8 mouse cellular contexts compared by ENCODE assay signal in the genomic region with DNA sequence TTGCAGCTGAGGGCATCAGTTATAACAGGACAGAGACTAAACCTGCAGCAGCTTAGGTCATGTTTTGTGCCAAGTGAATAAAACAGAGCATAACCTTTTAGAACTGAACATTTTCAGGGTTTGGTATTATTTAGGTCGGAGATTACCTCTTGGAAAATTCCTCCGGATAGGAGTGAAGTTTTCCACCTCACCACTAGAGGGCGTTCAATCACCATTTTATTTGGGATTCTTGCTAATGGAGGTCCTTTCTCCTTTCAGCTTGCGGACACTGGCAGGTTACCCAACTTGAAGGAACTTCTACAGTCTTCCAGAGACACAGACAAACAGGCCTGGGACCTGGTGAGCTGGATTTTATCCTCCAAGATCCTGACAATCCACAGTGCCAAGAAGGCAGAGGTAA. TPM values are rescaled to one million over a fixed set of nuclear protein-coding genes. Genes with fewer than 3 reads are reported as not detected.
DNase-seq lines count a peak whose midpoint lies in the region; ATAC-seq and TF ChIP-seq lines count a peak whose summit lies in the region.
"Had no signal": no experiment of that assay in that cellular context is flagged by ENCODE, and none has a peak within 500 bp of the region (broad histone marks: within the 10 kb centered on the region; RNA-seq: fewer than 3 reads in every experiment).

No protein-coding gene starts in this region.

- H3K4me3 ChIP-seq in hindbrain, embryonic 14.5 days (replicated peaks; ENCODE audit: low read length): no peak overlapping the region
- H3K4me3 ChIP-seq in hindbrain, embryonic 12.5 days: no peak overlapping the region
- no peak overlapping the region for H3K4me3 ChIP-seq in cortical plate, adult 2 months (ENCODE audit: insufficient read depth, low read length)
- H3K4me3 ChIP-seq: limb, embryonic 12.5 days had no signal

- peak; percentile 69 for DNase-seq in hindbrain, embryonic 14.5 days (ENCODE audit: low spot score)
- DNase-seq in thymus, postnatal 25 days: peak; percentile 33
- no peak for DNase-seq in thymus, adult 18-20 months
- DNase-seq in retina, postnatal 7 days (ENCODE audit: low read depth, low spot score): peak; percentile 51
- no peak for DNase-seq in urinary bladder, adult 2 months (ENCODE audit: low spot score)

- no peak overlapping the region for H3K4me2 ChIP-seq in hindbrain, embryonic 14.5 days (replicated peaks)
- H3K4me2 ChIP-seq in hindbrain, embryonic 12.5 days (replicated peaks): no peak overlapping the region
- H3K4me2 ChIP-seq: limb, embryonic 12.5 days had no signal

- no peak for TF ChIP-seq POLR2A in cortical plate, adult 2 months (IDR thresholded peaks at IDR 0.05; ENCODE audit: extremely low read depth, insufficient read depth, low read length)

- H3K27me3 ChIP-seq in hindbrain, embryonic 14.5 days (ENCODE audit: control insufficient read depth, insufficient read depth, low read length): no peaks in the 10 kb centered on the region
- no peaks in the 10 kb centered on the region for H3K27me3 ChIP-seq in hindbrain, embryonic 12.5 days
- H3K27me3 ChIP-seq: limb, embryonic 12.5 days had no signal

- no peaks in the 10 kb centered on the region for H3K9me3 ChIP-seq in hindbrain, embryonic 14.5 days (ENCODE audit: control insufficient read depth, low read length)
- H3K9me3 ChIP-seq in hindbrain, embryonic 12.5 days (replicated peaks): no peaks in the 10 kb centered on the region
- H3K9me3 ChIP-seq: limb, embryonic 12.5 days had no signal

- no peak overlapping the region for H3K27ac ChIP-seq in hindbrain, embryonic 14.5 days
- H3K27ac ChIP-seq in hindbrain, embryonic 12.5 days: no peak overlapping the region
- no peak overlapping the region for H3K27ac ChIP-seq in cortical plate, adult 2 months (ENCODE audit: insufficient read depth, low read length)
- H3K27ac ChIP-seq: limb, embryonic 12.5 days had no signal

- no peak for ATAC-seq in hindbrain, embryonic 14.5 days (ENCODE audit: low FRiP score)
- no peak for ATAC-seq in hindbrain, embryonic 12.5 days (ENCODE audit: low FRiP score)

- H3K36me3 ChIP-seq in hindbrain, embryonic 14.5 days (replicated peaks; ENCODE audit: control insufficient read depth, insufficient read depth): no peaks in the 10 kb centered on the region
- no peaks in the 10 kb centered on the region for H3K36me3 ChIP-seq in hindbrain, embryonic 12.5 days

- no peak overlapping the region for H3K9ac ChIP-seq in hindbrain, embryonic 14.5 days
- no peak overlapping the region for H3K9ac ChIP-seq in hindbrain, embryonic 12.5 days
- H3K9ac ChIP-seq: limb, embryonic 12.5 days had no signal

- H3K4me1 ChIP-seq in hindbrain, embryonic 14.5 days (replicated peaks; ENCODE audit: control insufficient read depth, insufficient read depth, low read length): no peaks in the 10 kb centered on the region
- no peaks in the 10 kb centered on the region for H3K4me1 ChIP-seq in hindbrain, embryonic 12.5 days
- no peaks in the 10 kb centered on the region for H3K4me1 ChIP-seq in cortical plate, adult 2 months (ENCODE audit: control insufficient read depth, insufficient read depth, low read length)
- H3K4me1 ChIP-seq: limb, embryonic 12.5 days had no signal

- WGBS in hindbrain, embryonic 14.5 days: 37% methylated on average over 4 of the region's 4 CpGs
- 45% methylated on average over 4 of the region's 4 CpGs for WGBS in hindbrain, embryonic 12.5 days

- peak; percentile 40 for TF ChIP-seq CTCF in cortical plate, adult 2 months (IDR thresholded peaks at IDR 0.05; ENCODE audit: extremely low read depth, insufficient read depth, low read length)

RNA-seq across cellular contexts. Expression of a gene that starts 30.6 kb away (rescaled TPM):
- 6.3 and 7.9 TPM in 2 replicates for polyA plus RNA-seq in hindbrain, embryonic 14.5 days (2014; fragmentation: Nextera tagmentation; extraction: Ambion mirVana)
- 5.8 and 6.4 TPM in 2 replicates for polyA plus RNA-seq in hindbrain, embryonic 12.5 days (2016; fragmentation: Nextera tagmentation; extraction: Ambion mirVana)
- 4.1 and 4.2 TPM in 2 replicates for polyA plus RNA-seq in cortical plate, adult 2 months (2012; rRNA removed)
- 4.4 and 4.5 TPM in 2 replicates for polyA plus RNA-seq in urinary bladder, adult 2 months (2012; rRNA removed)

RNA-seq across cellular contexts. Expression of a gene that starts 39.2 kb away (rescaled TPM):
- 0.33 and 0.84 TPM in 2 replicates for polyA plus RNA-seq in hindbrain, embryonic 14.5 days (2014; fragmentation: Nextera tagmentation; extraction: Ambion mirVana)
- 0.41 and 0.73 TPM in 2 replicates for polyA plus RNA-seq in hindbrain, embryonic 12.5 days (2016; fragmentation: Nextera tagmentation; extraction: Ambion mirVana)
- 0.02 and 0.04 TPM in 2 replicates for polyA plus RNA-seq in cortical plate, adult 2 months (2012; rRNA removed)
- 1.5 and 4.2 TPM in 2 replicates for polyA plus RNA-seq in urinary bladder, adult 2 months (2012; rRNA removed)

Comparison
In these comparisons a context has a peak if more than half of its experiments do, and no peak if none do; other contexts are left out.
1. DNase-seq: peak in hindbrain, embryonic 14.5 days (single experiment), thymus, postnatal 25 days (single experiment) and retina, postnatal 7 days (single experiment); none in thymus, adult 18-20 months (0 of 2) and urinary bladder, adult 2 months (single experiment).